Mouse (Mus musculus): ENCODE measurements around the gene Slc25a26. TPM values are rescaled to one million over a fixed set of nuclear protein-coding genes. Genes with fewer than 3 reads are reported as not detected.

Gene Slc25a26
- 10.5 and 11.0 TPM in 2 replicates for polyA plus RNA-seq (2011; ENCODE audit: insufficient read depth, insufficient read length, low read depth, missing spikeins)

DNA sequence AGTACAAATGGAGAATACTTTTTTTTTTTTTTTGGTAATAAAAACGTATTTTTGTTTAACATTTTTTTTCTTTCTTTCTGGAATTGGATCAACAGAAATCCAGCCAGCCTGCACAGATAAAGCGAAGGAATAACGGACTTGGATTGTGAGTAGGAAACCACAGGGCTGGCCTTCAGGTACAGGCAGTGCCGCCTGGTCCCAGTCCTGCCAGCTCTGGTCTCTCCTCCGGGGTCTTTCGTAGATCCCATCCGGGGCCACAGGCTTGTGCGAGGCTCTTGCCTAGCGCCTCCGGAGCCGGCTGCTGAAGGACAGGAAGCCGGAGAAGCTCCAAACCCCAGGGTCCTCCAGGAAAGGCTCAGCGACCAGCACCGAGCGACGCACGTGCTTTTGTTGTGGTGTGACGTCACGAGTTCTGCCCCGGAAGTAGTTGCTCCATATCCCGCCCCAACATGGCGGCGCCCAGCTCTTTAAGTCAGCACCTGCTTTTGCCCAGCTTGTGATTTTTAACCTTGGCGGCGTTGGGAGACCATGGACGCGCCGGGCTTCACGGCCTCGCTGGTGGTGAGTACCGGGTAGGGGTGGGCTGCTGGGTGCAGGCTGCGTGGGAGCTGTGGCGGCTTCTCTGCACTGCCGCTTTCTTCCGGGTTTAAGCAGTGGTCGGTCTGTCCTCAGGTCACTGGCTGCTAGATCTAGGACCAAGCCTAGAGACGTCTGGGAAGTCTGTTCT, at the start of gene Slc25a26:
Gene Slc25a26 (plus strand): TSS at position 435 of the 727 bp plus-strand sequence.
- H3K27ac ChIP-seq (ENCODE audit: insufficient read depth, low read length): no peak within 1 kb of the TSS
- H3K9ac ChIP-seq (ENCODE audit: low read depth, poor library complexity, severe bottlenecking): peak within 1 kb of the TSS; percentile 84
- H3K4me1 ChIP-seq (ENCODE audit: control insufficient read depth, insufficient read depth, low read length): no peaks in the 10 kb centered on the region
- H3K4me3 ChIP-seq (ENCODE audit: low read depth, low read length): peak within 1 kb of the TSS; percentile 96
- TF ChIP-seq EP300 (IDR thresholded peaks at IDR 0.05; ENCODE audit: insufficient read depth, low read depth, low read length): no peak
- no peaks in the 10 kb centered on the region for H3K9me3 ChIP-seq (replicated peaks; ENCODE audit: control insufficient read depth, insufficient read depth, low read length, poor library complexity, severe bottlenecking)
- no peaks in the 10 kb centered on the region for H3K27me3 ChIP-seq (ENCODE audit: control insufficient read depth, insufficient read depth, low read length, poor library complexity, severe bottlenecking)
- H3K36me3 ChIP-seq (ENCODE audit: control insufficient read depth, insufficient read depth, low read length, poor library complexity, severe bottlenecking): no peaks in the 10 kb centered on the region

DNA sequence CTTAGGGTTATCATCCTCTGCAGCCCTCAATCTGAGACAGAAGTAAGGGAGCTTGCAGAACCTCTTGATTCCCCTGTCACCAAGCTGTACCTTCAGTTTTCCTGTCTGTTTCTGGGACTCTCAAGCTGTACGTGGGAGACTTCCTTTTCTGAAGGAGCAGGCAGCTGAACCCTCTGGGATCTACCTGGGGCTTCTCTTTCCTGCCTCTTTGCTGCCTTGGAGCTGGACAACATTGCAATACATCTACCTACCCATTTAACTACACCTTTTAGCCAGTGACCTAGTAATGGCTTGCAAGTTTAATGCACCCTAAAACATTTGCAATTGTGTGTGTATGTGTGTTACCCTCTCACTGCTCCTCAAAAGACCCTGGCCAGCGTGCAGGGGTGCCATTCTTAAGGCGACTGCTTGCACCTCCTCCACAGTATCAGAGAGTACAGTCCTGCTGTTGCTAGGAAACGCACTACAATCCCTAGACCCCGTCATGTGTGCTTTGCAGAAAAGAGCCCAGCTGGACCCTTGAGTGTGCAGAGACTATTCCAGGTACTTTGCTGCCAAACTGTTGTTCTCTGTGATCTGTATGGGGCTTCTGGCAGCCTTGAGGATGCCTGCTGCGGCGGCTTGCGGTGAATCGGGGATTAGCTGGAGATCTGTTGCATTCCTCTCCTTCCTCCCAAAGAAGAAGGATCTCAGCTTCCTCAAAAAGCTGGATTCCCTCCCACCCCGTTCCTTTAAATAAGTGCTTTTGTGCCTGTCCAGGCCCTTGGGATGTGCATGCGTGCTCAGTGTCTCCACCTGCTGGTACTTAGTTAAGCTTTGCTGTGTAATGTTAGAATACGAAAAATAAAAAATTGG, 35.9 kb upstream of the Slc25a26 start:
- Histone ChIP-seq H3K4me3 (ENCODE audit: low read depth, low read length) (no peak overlapping the region), H3K36me3 (ENCODE audit: control insufficient read depth, insufficient read depth, low read length, poor library complexity, severe bottlenecking) (no peaks in the 10 kb centered on the region), H3K4me1 (ENCODE audit: control insufficient read depth, insufficient read depth, low read length) (no peaks in the 10 kb centered on the region), H3K27ac (ENCODE audit: insufficient read depth, low read length) (no peak overlapping the region), H3K27me3 (ENCODE audit: control insufficient read depth, insufficient read depth, low read length, poor library complexity, severe bottlenecking) (no peaks in the 10 kb centered on the region), H3K9ac (ENCODE audit: low read depth, poor library complexity, severe bottlenecking) (no peak overlapping the region), H3K9me3 (replicated peaks; ENCODE audit: control insufficient read depth, insufficient read depth, low read length, poor library complexity, severe bottlenecking) (no peaks in the 10 kb centered on the region)
- peak; percentile 59 for TF ChIP-seq CTCF (IDR thresholded peaks at IDR 0.05; ENCODE audit: low read depth, low read length)
- TF ChIP-seq POLR2A (IDR thresholded peaks at IDR 0.05; ENCODE audit: insufficient read depth, low read length): no peak
- TF ChIP-seq EP300 (IDR thresholded peaks at IDR 0.05; ENCODE audit: insufficient read depth, low read depth, low read length): no peak

DNA sequence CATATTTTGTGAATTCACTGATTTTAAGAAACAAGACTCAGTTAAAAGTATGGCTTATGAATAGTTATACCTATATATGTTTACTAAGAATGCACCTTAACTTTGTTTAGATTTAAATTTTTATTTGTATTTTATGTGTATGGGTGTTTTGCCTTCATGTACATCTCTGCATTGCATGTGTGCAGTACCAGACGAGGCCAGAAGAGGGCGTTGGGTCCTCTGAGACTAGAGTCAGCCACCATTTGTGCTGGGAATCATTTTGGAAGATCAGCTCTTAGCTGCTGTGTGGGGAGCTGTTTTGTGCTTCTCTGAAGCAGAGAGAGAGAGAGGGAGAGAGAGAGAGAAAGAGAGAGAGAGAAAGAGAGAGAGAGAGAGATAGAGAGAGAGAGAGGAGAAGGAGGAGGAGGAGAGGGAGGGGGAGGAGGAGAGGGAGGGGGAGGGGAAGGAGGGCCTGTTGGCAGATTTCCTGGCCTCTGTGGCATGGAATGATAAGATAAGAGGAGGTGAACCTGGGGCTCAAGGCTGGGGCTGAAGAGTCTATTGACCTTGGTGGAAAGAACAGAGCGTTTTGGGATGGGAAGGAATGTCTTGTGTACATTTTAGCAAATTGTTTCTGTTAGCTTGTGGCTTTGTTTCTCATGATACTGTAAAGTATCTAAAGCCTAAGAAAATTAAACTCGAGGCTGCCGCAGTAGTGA, 33.5 kb upstream of the Slc25a26 start:
- H3K9ac ChIP-seq (ENCODE audit: low read depth, poor library complexity, severe bottlenecking): no peak overlapping the region
- H3K27ac ChIP-seq (ENCODE audit: insufficient read depth, low read length): no peak overlapping the region
- no peaks in the 10 kb centered on the region for H3K9me3 ChIP-seq (replicated peaks; ENCODE audit: control insufficient read depth, insufficient read depth, low read length, poor library complexity, severe bottlenecking)
- peak; percentile 71 for TF ChIP-seq CTCF (IDR thresholded peaks at IDR 0.05; ENCODE audit: low read depth, low read length)
- no peak for TF ChIP-seq POLR2A (IDR thresholded peaks at IDR 0.05; ENCODE audit: insufficient read depth, low read length)
- no peak overlapping the region for H3K4me3 ChIP-seq (ENCODE audit: low read depth, low read length)
- H3K4me1 ChIP-seq (ENCODE audit: control insufficient read depth, insufficient read depth, low read length): no peaks in the 10 kb centered on the region
- H3K27me3 ChIP-seq (ENCODE audit: control insufficient read depth, insufficient read depth, low read length, poor library complexity, severe bottlenecking): no peaks in the 10 kb centered on the region
- H3K36me3 ChIP-seq (ENCODE audit: control insufficient read depth, insufficient read depth, low read length, poor library complexity, severe bottlenecking): no peaks in the 10 kb centered on the region

DNA sequence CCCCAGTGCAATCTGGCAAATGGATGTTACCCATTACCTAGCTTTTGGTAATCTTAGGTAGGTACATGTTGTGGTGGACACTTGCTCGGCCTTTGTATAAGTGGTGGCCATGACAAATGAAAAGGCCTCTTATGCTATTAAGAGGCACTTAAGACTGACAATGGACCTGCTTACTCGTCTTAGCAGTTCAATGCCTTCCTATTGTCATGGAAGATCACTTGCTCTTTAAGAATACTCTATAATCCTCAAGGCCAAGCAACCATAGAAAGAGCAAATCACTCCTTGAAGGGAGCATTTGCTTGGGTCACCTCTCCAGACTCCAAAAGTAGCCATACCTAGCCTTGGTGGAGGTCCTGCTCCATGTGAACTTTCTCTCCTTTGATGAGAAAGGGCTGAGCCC, 7.4 kb upstream of the Slc25a26 start:
- Histone ChIP-seq H3K4me3 (ENCODE audit: low read depth, low read length) (no peak overlapping the region), H3K27ac (ENCODE audit: insufficient read depth, low read length) (no peak overlapping the region), H3K27me3 (ENCODE audit: control insufficient read depth, insufficient read depth, low read length, poor library complexity, severe bottlenecking) (no peaks in the 10 kb centered on the region), H3K9ac (ENCODE audit: low read depth, poor library complexity, severe bottlenecking) (no peak overlapping the region), H3K4me1 (ENCODE audit: control insufficient read depth, insufficient read depth, low read length) (no peaks in the 10 kb centered on the region), H3K36me3 (ENCODE audit: control insufficient read depth, insufficient read depth, low read length, poor library complexity, severe bottlenecking) (no peaks in the 10 kb centered on the region), H3K9me3 (replicated peaks; ENCODE audit: control insufficient read depth, insufficient read depth, low read length, poor library complexity, severe bottlenecking) (no peaks in the 10 kb centered on the region)
- no peak for TF ChIP-seq CTCF (IDR thresholded peaks at IDR 0.05; ENCODE audit: low read depth, low read length)
- no peak for TF ChIP-seq EP300 (IDR thresholded peaks at IDR 0.05; ENCODE audit: insufficient read depth, low read depth, low read length)
- TF ChIP-seq POLR2A (IDR thresholded peaks at IDR 0.05; ENCODE audit: insufficient read depth, low read length): no peak

DNA sequence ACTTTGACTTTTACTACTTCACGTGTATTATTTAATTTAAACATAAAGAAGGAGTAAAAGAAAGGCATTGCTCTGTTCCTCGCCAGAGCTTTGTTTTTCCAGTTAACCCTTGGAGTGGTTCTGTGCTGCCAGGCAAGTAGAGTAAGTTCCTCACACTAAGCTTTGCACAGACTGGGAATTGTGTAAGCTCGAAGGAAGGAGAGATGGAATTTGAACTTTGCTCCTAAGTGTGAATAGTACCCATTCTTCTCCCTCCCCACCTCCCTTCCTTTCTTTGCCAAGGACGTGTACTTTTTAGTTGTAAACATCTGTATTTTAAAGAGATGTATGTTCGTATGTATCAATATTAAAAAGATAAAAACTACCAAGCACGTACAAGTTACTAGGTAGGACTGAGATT, 3.8 kb downstream of the Slc25a26 start:
- H3K9me3 ChIP-seq (replicated peaks; ENCODE audit: control insufficient read depth, insufficient read depth, low read length, poor library complexity, severe bottlenecking): no peaks in the 10 kb centered on the region
- H3K4me3 ChIP-seq (ENCODE audit: low read depth, low read length): no peak overlapping the region
- H3K27ac ChIP-seq (ENCODE audit: insufficient read depth, low read length): no peak overlapping the region
- H3K9ac ChIP-seq (ENCODE audit: low read depth, poor library complexity, severe bottlenecking): no peak overlapping the region
- H3K27me3 ChIP-seq (ENCODE audit: control insufficient read depth, insufficient read depth, low read length, poor library complexity, severe bottlenecking): no peaks in the 10 kb centered on the region
- H3K36me3 ChIP-seq (ENCODE audit: control insufficient read depth, insufficient read depth, low read length, poor library complexity, severe bottlenecking): no peaks in the 10 kb centered on the region
- TF ChIP-seq CTCF (IDR thresholded peaks at IDR 0.05; ENCODE audit: low read depth, low read length) (no peak), EP300 (IDR thresholded peaks at IDR 0.05; ENCODE audit: insufficient read depth, low read depth, low read length) (no peak), POLR2A (IDR thresholded peaks at IDR 0.05; ENCODE audit: insufficient read depth, low read length) (no peak)
- H3K4me1 ChIP-seq (ENCODE audit: control insufficient read depth, insufficient read depth, low read length): peaks cover 3% of the 10 kb centered on the region

All from ES-Bruce4 (cell line).